In genomic region chr12:70910241-70910720, GRCm38 (mm10) we compare ENCODE assay signal across 8 mouse cellular contexts. TPM values are rescaled to one million over a fixed set of nuclear protein-coding genes. Genes with fewer than 3 reads are reported as not detected.
DNase-seq lines count a peak whose midpoint lies in the region; ATAC-seq and TF ChIP-seq lines count a peak whose summit lies in the region.

No protein-coding gene starts in this region.

- H3K36me3 ChIP-seq in embryonic facial prominence, embryonic 14.5 days (ENCODE audit: control insufficient read depth, insufficient read depth, low read length) = no peaks in the 10 kb centered on the region
- H3K36me3 ChIP-seq in limb, embryonic 14.5 days (ENCODE audit: control insufficient read depth, insufficient read depth, low read length) = no peaks in the 10 kb centered on the region
- H3K36me3 ChIP-seq in midbrain, embryonic 16.5 days (ENCODE audit: control insufficient read depth, insufficient read depth, low read length) = no peaks in the 10 kb centered on the region

- H3K4me2 ChIP-seq in embryonic facial prominence, embryonic 14.5 days (ENCODE audit: low read depth, low read length) = no peak overlapping the region
- H3K4me2 ChIP-seq in limb, embryonic 14.5 days (replicated peaks; ENCODE audit: low read depth, low read length, severe bottlenecking) = no peak overlapping the region
- H3K4me2 ChIP-seq in midbrain, embryonic 16.5 days (ENCODE audit: low read length) = no peak overlapping the region

- peak; percentile 63 for DNase-seq in A20 (ENCODE audit: low read depth, low spot score)
- DNase-seq in adrenal gland, postnatal 4 days (ENCODE audit: low spot score in 2 of 2) = peak; percentile 46 to 74
- DNase-seq in embryonic facial prominence, embryonic 14.5 days (ENCODE audit: low spot score) = peak; percentile 85
- peak; percentile 86 for DNase-seq in heart, adult 8-10 months (ENCODE audit: low spot score)
- peak; percentile 55 to 77 for DNase-seq in kidney, adult 8-10 months
- DNase-seq in limb, embryonic 14.5 days (ENCODE audit: low spot score) = peak; percentile 83
- peak; percentile 43 to 70 for DNase-seq in spleen, adult 18-20 months

- no peak for TF ChIP-seq POLR2A in limb, embryonic 14.5 days (IDR thresholded peaks at IDR 0.05; ENCODE audit: borderline replicate concordance, extremely low read depth, insufficient read depth, insufficient read length)

- no peak overlapping the region for H3K9ac ChIP-seq in embryonic facial prominence, embryonic 14.5 days (ENCODE audit: low read depth, low read length)
- H3K9ac ChIP-seq in limb, embryonic 14.5 days (ENCODE audit: low read depth, low read length, severe bottlenecking) = no peak overlapping the region
- H3K9ac ChIP-seq in midbrain, embryonic 16.5 days (ENCODE audit: low read depth, low read length) = no peak overlapping the region

- H3K4me3 ChIP-seq in embryonic facial prominence, embryonic 14.5 days (ENCODE audit: low read depth, low read length) = no peak overlapping the region
- no peak overlapping the region for H3K4me3 ChIP-seq in limb, embryonic 14.5 days (replicated peaks; ENCODE audit: low read length)
- H3K4me3 ChIP-seq in midbrain, embryonic 16.5 days (ENCODE audit: low read depth, low read length) = no peak overlapping the region

- WGBS in embryonic facial prominence, embryonic 14.5 days = 14% methylated on average over 9 of the region's 9 CpGs
- WGBS in limb, embryonic 14.5 days = 12% methylated on average over 9 of the region's 9 CpGs
- 11% methylated on average over 9 of the region's 9 CpGs for WGBS in midbrain, embryonic 16.5 days

- H3K27ac ChIP-seq in embryonic facial prominence, embryonic 14.5 days (replicated peaks; ENCODE audit: low read depth, low read length) = no peak overlapping the region
- H3K27ac ChIP-seq in limb, embryonic 14.5 days (replicated peaks; ENCODE audit: low read depth, low read length) = no peak overlapping the region
- H3K27ac ChIP-seq in midbrain, embryonic 16.5 days (ENCODE audit: low read length) = no peak overlapping the region

- ATAC-seq in embryonic facial prominence, embryonic 14.5 days (ENCODE audit: low read depth) = peak; percentile 62; the same call in 1 of the 2 replicates
- ATAC-seq in limb, embryonic 14.5 days (ENCODE audit: low FRiP score, low read depth) = peak; percentile 36; the same call in 1 of the 2 replicates
- ATAC-seq in midbrain, embryonic 16.5 days = peak; percentile 63; the same call in 1 of the 2 replicates

- no peaks in the 10 kb centered on the region for H3K27me3 ChIP-seq in embryonic facial prominence, embryonic 14.5 days (replicated peaks; ENCODE audit: control insufficient read depth, insufficient read depth, low read length)
- no peaks in the 10 kb centered on the region for H3K27me3 ChIP-seq in limb, embryonic 14.5 days (ENCODE audit: control insufficient read depth, insufficient read depth, low read length)
- H3K27me3 ChIP-seq in midbrain, embryonic 16.5 days (ENCODE audit: control insufficient read depth, insufficient read depth, low read depth, low read length) = no peaks in the 10 kb centered on the region

- H3K9me3 ChIP-seq in embryonic facial prominence, embryonic 14.5 days (ENCODE audit: control insufficient read depth, low read length) = 0 out of 2 replicates have a peak, but pooled peaks cover 9% of the 10 kb centered on the region
- H3K9me3 ChIP-seq in limb, embryonic 14.5 days (ENCODE audit: control insufficient read depth, low read length) = 0 out of 2 replicates have a peak, but pooled peaks cover 6% of the 10 kb centered on the region
- peaks cover 3% of the 10 kb centered on the region; the same call in 1 of the 2 replicates for H3K9me3 ChIP-seq in midbrain, embryonic 16.5 days (replicated peaks; ENCODE audit: control insufficient read depth, low read length, poor library complexity, severe bottlenecking)

- H3K4me1 ChIP-seq in embryonic facial prominence, embryonic 14.5 days (ENCODE audit: control insufficient read depth, insufficient read depth, low read length) = no peaks in the 10 kb centered on the region
- H3K4me1 ChIP-seq in limb, embryonic 14.5 days (ENCODE audit: control insufficient read depth, insufficient read depth, low read length) = no peaks in the 10 kb centered on the region
- H3K4me1 ChIP-seq in midbrain, embryonic 16.5 days (ENCODE audit: control insufficient read depth, insufficient read depth, low read length) = peaks cover 2% of the 10 kb centered on the region; the same call in 1 of the 2 replicates

RNA-seq across cellular contexts. Expression of gene Actr10, which starts 27.4 kb away (rescaled TPM):
- total RNA-seq in adrenal gland, postnatal 4 days (2021) = 100 to 1,000 TPM; 206 to 212 TPM
- 269 and 276 TPM in 2 replicates for polyA plus RNA-seq in embryonic facial prominence, embryonic 14.5 days (2014; fragmentation: Nextera tagmentation; extraction: Ambion mirVana)
- 100 to 1,000 TPM; 120 to 137 (median 129) TPM for total RNA-seq in heart, adult 8-10 months (2022)
- polyA plus RNA-seq in limb, embryonic 14.5 days (2012; rRNA removed) = 91.3 and 91.6 TPM in 2 replicates
- 257 and 264 TPM in 2 replicates for polyA plus RNA-seq in limb, embryonic 14.5 days (2014; fragmentation: Nextera tagmentation; extraction: Ambion mirVana)
- 180 and 188 TPM in 2 replicates for polyA plus RNA-seq in midbrain, embryonic 16.5 days (2015; fragmentation: Nextera tagmentation; extraction: Ambion mirVana)
